Mouse (Mus musculus): Measurements from ENCODE around the gene Trat1. TPM values are rescaled to one million over a fixed set of nuclear protein-coding genes. Genes with fewer than 3 reads are reported as not detected.

The Trat1 gene
- 1 to 10 TPM in 2 of 4 experiments, under 1 TPM in 2; 0.46 to 1.7 (median 0.80) TPM for total RNA-seq (2022)

- DNase-seq (ENCODE audit: low spot score in 2 of 2): no peak
Observed at GRCm38 (mm10) chr16:48771971-48772445, at the start of gene Trat1. Gene Trat1 (minus strand): TSS chr16:48772021.

- no peak for DNase-seq (ENCODE audit: low spot score in 2 of 2)
Observed at GRCm38 (mm10) chr16:48818524-48818923, 46.7 kb upstream of the Trat1 start.

- DNase-seq (ENCODE audit: low spot score in 2 of 2): no peak
Observed at GRCm38 (mm10) chr16:48816695-48817094, 44.9 kb upstream of the Trat1 start, which contains the start of gene Retnlb. Gene Retnlb (plus strand): TSS chr16:48816856.

DNA sequence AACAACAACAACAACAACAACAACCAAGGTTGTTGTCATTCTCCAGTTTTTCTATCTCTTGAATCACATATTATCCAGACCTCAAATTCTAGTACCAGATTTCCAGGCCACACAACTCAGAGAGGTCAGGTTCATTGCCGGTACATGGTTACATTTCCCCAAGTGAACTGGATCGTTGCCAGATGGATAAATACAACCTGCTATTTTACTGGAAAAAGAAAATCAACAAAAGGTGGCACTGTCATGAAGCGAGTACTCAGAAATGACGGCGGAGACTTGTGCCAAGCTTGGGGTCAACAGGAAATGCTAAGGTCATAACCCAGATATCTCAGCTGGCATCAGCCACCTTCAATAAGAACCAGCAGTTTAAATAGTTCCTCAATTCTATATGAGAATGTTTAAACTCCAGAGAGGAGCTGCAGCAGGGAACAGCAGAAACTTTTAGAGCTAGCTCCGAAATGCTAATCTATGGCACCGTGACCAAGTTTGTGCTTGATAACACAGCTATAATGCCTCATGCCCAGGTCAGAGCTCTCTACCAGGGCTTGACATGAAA is 40.1 kb upstream of the Trat1 start:
- no peak for DNase-seq (ENCODE audit: low spot score in 2 of 2)

GRCm38 (mm10) chr16:48809374-48809773 is 37.6 kb upstream of the Trat1 start:
- no peak for DNase-seq (ENCODE audit: low spot score in 2 of 2)

GRCm38 (mm10) chr16:48806521-48806920 is 34.7 kb upstream of the Trat1 start:
- DNase-seq (ENCODE audit: low spot score in 2 of 2): no peak

GRCm38 (mm10) chr16:48805412-48805811 is 33.6 kb upstream of the Trat1 start:
- no peak for DNase-seq (ENCODE audit: low spot score in 2 of 2)

DNA sequence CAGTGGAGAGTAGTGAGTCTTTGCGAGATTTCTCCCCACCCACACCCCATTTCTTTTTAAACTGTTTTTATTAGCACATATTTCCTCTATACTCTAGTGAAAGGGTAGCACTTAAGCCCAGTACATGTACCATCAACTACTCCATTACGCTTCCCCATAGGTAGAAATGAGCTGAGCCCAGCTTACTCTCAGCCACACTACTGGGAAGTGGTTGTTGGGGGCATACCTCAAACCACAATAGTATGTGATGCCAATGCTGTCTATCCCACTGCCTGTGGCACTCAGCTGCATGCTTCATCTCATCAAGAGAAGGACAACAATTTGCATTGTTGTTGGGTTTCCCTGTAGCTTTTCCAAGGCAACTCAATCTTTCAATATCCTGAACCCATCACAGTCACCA is 29.1 kb upstream of the Trat1 start:
- DNase-seq (ENCODE audit: low spot score in 2 of 2): no peak

GRCm38 (mm10) chr16:48799470-48799869 is 27.6 kb upstream of the Trat1 start:
- DNase-seq (ENCODE audit: low spot score in 2 of 2): no peak

GRCm38 (mm10) chr16:48798285-48798684 is 26.5 kb upstream of the Trat1 start:
- no peak for DNase-seq (ENCODE audit: low spot score in 2 of 2)

DNA sequence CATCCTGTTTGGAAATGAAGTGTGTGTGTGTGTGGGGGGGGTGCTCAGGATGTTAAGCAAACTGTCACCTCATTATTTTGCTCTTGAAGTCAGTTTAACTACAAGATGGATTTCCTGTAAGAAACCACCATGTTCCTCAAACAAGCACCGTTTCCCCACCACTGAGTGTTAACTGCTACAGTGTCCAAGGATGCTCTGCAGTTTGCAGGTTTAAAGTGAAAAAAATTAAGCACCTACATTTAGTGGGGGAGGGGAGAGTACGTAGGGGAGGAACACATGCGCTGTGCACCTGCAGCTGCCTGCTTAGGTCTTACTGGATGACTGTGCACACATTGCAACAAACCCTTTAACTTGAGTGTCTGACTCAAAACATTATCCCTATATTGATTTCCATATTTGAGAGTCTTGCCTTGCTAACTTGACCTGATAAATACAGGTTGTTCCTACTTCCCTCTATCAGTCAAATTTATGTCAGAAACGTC is 16.9 kb upstream of the Trat1 start:
- DNase-seq (ENCODE audit: low spot score in 2 of 2): no peak

- no peak for DNase-seq (ENCODE audit: low spot score in 2 of 2)
Observed at GRCm38 (mm10) chr16:48786258-48786657, 14.4 kb upstream of the Trat1 start.

GRCm38 (mm10) chr16:48777254-48777653 is 5.4 kb upstream of the Trat1 start:
- no peak for DNase-seq (ENCODE audit: low spot score in 2 of 2)

- DNase-seq (ENCODE audit: low spot score in 2 of 2): no peak
Observed at GRCm38 (mm10) chr16:48769183-48769582, 2.6 kb downstream of the Trat1 start.

- no peak for DNase-seq (ENCODE audit: low spot score in 2 of 2)
Observed at GRCm38 (mm10) chr16:48760643-48761481, 11.0 kb downstream of the Trat1 start.

DNA sequence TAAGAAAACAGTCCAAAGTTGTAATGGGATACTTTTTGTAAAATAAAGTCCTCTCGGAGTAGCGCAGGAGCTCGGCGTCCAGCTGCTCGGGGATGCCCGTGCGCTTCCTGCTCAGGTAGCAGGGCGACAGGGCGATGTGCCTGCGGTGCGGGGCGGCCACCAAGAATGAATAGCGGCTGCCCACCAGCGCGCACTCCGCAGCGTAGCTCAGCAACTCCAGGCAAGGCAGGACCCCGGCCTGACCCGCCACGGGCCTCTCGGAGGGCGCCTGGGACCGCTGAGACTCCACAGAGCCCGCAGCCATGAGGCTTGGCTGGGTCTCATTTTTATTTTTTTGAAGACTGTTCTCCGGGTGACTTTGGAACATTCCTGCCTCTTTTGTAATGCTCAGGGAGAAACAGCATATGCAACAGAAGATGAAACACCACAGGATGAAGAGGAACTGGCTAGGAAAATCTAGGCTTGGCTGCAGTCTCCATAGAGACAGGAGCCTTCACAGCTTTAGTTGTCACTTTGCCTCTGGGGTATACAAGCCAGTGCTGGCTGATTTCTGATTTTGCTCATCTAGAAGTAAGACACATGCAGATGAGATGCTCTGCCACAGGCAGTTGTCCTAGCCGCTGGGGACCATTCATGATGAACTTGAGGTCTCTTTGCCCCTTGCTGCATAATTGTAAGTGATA is 21.5 kb downstream of the Trat1 start:
- no peak for DNase-seq (ENCODE audit: low spot score in 2 of 2)

GRCm38 (mm10) chr16:48745418-48745817 is 26.4 kb downstream of the Trat1 start:
- no peak for DNase-seq (ENCODE audit: low spot score in 2 of 2)

DNA sequence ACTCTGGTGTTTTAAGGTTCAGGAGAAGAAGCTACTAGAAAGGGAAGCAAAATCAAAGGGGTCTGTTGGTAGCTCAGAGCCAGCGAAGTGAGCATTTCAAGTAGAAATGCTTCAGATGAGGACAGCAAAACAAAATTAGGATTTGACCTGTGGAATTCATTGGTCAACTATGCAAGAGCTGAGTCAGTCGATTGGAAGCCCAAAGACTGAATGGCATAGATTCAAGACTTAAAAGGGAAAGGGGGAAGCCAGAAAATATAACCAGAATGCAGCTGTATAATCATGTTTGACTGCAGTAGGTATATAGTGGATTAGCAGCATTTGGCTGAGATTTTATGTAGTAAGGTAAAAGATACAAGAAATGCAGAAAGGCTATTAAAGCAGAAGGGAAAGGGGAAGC is 26.8 kb downstream of the Trat1 start:
- DNase-seq (ENCODE audit: low spot score in 2 of 2): no peak

DNA sequence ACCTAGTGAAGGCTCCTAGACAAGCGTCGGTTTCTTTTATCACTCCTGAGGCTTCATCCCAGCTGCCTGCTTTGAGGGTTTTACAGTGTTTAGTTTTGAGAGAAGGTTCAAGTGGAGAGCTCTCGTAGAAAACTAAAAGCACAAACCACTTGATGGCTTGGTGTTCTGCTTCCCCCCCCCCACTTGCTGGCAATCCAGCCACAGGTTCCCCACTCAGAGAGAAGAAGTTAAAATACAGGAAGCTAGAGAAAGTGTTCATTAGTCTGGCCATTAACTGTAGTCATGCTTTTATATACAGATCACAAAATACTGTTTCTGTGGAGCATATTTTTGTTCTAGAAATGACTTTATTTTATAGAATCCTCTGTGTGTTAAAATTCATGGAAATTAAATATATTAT is 30.3 kb downstream of the Trat1 start:
- DNase-seq (ENCODE audit: low spot score in 2 of 2): no peak

GRCm38 (mm10) chr16:48739974-48740373 is 31.8 kb downstream of the Trat1 start:
- no peak for DNase-seq (ENCODE audit: low spot score in 2 of 2)

GRCm38 (mm10) chr16:48738429-48738828 is 33.4 kb downstream of the Trat1 start:
- no peak for DNase-seq (ENCODE audit: low spot score in 2 of 2)

DNA sequence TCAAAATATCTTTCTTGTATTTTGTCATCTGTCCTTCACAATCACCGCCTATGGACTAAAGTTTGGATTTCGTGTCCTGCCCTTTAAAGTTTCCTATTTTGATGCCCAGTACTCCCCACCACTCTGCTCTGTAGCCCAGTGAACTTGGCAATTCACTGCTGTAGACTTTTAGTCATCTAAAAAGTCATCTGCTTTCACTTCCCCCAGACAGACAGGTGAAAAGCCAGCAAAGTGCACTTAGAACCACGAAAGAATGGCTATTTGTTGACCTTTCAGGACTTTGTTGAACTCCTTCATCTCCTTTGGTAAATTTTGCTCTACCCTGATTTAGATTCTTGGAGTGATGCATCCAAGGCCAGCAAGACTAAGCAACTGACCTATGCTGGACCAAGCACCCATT is 34.9 kb downstream of the Trat1 start:
- no peak for DNase-seq (ENCODE audit: low spot score in 2 of 2)
